Mouse (Mus musculus) spleen, adult 2 months (tissue): ENCODE data around the gene Ankrd40. TPM values are rescaled to one million over a fixed set of nuclear protein-coding genes. Genes with fewer than 3 reads are reported as not detected.

Source experiments
- DNase-seq, 2 experiments: peaks; one replicate each; pipeline versions ENCODE4 v3.0.0 to v3.0.0-alpha.2; 2012 to 2021; ENCODE audit warnings: low spot score in 2 of 2, low read depth in 1 of 2
- H3K27ac ChIP-seq: fragments of 200-500 bp; 2 replicates; pipeline ENCODE4 v1.5.1; 2012; ENCODE audit warnings: low read length, inconsistent platforms; ENCODE audit not compliant: insufficient read depth
- H3K27me3 ChIP-seq: fragments of 200-500 bp; 2 replicates; pipeline ENCODE4 v1.6.1; 2012; ENCODE audit warnings: mild to moderate bottlenecking, moderate library complexity, low read length, inconsistent platforms; ENCODE audit not compliant: control insufficient read depth, insufficient read depth
- H3K36me3 ChIP-seq: fragments of 200-500 bp; 2 replicates; pipeline ENCODE4 v1.6.1; 2012; ENCODE audit warnings: mild to moderate bottlenecking, low read length, inconsistent platforms; ENCODE audit not compliant: control insufficient read depth, insufficient read depth
- H3K4me1 ChIP-seq: fragments of 200-500 bp; 2 replicates; pipeline ENCODE4 v1.6.1; 2011; ENCODE audit warnings: inconsistent platforms; ENCODE audit not compliant: control insufficient read depth, insufficient read depth, insufficient read length
- H3K4me3 ChIP-seq: fragments of 200-500 bp; 2 replicates; pipeline ENCODE4 v1.5.1; 2011; ENCODE audit warnings: mild to moderate bottlenecking, inconsistent platforms; ENCODE audit not compliant: insufficient read depth, insufficient read length; ENCODE audit errors: extremely low read depth
- CTCF ChIP-seq: fragments of 200-500 bp; IDR thresholded peaks from 2 replicates; pipeline ENCODE4 v1.5.1; 2011; ENCODE audit warnings: mild to moderate bottlenecking, inconsistent platforms; ENCODE audit not compliant: insufficient read depth, insufficient read length, insufficient replicate concordance; ENCODE audit errors: extremely low read depth
- POLR2A ChIP-seq: fragments of 200-500 bp; IDR thresholded peaks from 2 replicates; pipeline ENCODE4 v1.6.1; 2011; ENCODE audit warnings: low read depth, low read length, inconsistent platforms
- WGBS: fragments of 180-500 bp; shearing (Covaris S2); methylation state at CpG from one replicate; pipeline ENCODE4 v1.1.7; 2018; 5-methylcytosine and 5-hydroxymethylcytosine counted together
- polyA plus RNA-seq: library from polyadenylated mRNA; depleted of rRNA; stranded (reverse); fragments of >200 nt; gene quantifications from 2 replicates; pipeline ENCODE4 v1.2.3, GENCODE M21; 2012; rRNA removed

The Ankrd40 gene
- polyA plus RNA-seq = 50.7 and 65.5 TPM in 2 replicates

DNA sequence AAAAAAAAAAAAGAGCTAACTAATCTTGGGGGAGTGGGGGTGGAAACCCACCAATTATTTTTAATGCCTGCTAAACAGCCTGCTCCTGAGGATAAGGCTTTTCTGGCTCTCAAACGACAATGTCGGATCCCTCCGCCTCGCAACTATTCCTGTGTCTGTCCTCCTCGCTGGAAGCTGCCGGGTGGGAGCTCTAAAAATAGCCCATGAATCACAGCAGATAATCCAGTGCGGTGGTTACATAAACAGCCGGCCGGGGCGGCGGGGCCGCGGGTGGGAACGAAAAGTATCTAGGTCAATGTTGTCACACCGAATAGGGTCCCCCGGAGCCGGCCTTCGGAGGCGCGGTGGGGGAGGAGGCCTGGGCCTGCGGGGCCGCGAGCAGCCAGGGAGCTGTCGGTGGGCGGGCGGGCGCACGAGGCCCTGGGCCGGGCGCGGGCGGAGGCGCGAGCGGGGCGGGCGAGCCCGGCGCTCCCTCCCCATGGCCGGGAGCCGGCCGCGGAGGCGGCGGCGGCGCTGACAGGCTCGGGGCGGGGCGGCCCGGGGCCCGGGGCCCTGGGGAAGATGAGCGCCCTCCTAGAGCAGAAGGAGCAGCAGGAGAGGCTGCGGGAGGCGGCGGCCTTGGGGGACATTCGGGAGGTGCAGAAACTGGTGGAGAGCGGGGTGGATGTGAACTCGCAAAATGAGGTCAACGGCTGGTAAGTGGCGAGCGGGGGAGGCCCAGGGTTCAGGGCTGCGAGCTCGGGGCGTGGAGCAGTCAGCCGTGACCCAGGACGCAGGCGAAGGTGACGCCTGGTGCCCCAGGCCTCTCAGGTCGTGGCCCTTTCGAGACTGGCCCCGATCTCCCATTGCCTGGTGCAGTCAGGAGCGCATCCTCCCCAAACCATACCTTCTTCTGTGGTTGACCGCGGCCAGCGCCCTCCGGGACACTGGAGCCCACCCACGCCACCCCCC is at the start of gene Ankrd40:
Ankrd40 (plus strand) TSS at position 309 of the 951 bp plus-strand sequence.
- Histone ChIP-seq H3K27ac (peak within 1 kb of the TSS; percentile 90), H3K36me3 (no peaks in the 10 kb centered on the region), H3K27me3 (no peaks in the 10 kb centered on the region), H3K4me1 (no peaks in the 10 kb centered on the region), H3K4me3 (peak within 1 kb of the TSS; percentile 84)
- TF ChIP-seq POLR2A (0 out of 2 replicates have a peak, but pooled peaks have one; percentile 17), CTCF (no peak)
- WGBS = under 1% methylated on average over 77 of the region's 78 CpGs
- peak; percentile 78 to 80 for DNase-seq

DNA sequence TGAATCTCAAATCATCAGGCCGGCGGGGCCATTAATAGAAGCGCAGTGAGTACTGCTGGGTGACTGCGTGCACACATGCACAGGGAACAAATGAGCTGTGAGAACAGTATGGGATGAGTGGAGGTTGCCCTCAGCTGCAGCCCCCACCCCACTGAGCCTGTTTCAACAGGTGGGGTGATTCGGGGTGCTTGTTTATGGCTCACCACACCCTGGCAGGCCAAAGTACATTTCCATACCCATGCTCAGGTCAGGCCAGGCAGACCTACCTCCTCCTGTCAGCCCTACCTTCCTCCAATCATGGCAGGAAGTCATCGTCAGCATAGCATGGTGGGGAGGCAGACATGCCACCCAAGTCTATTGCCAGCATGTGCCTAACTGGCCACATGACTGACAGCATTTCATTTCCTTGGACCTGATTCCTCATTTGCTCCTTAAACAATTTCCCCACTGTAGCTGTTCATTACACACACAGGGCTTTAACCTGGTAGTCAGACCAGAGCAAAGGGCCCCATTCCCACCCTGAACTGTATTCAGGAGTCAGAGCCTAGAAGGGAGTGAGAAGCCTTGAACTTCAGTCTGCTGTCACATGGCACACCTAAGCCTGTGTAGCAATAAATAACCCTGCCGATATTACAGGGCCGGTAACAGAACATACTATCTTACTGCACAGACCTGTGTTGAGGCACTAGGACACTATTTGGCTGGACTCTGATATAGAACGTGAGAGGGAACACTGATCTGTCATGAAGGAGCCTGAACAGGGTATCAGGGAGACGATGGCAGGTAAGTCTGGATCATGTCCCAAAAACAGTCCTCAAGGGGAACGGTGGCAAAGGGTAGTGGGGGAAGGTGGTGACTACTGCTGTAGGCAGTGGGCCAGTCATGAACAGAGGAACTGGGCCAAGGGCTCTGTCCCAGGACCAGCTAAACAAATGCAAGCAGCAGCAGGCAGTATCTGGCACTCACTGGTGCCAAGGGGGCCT is 46.3 kb upstream of the Ankrd40 start, which contains the start of gene Gm21885:
Gm21885 (plus strand) TSS at position 675 of the 983 bp plus-strand sequence.
- Histone ChIP-seq H3K4me3 (no peak within 1 kb of the TSS), H3K27ac (no peak within 1 kb of the TSS), H3K36me3 (peaks cover 1% of the 10 kb centered on the region; the same call in 1 of the 2 replicates), H3K4me1 (no peaks in the 10 kb centered on the region), H3K27me3 (no peaks in the 10 kb centered on the region)
- WGBS = 77% methylated on average over 11 of the region's 11 CpGs
- TF ChIP-seq CTCF = no peak
- TF ChIP-seq POLR2A = no peak
- DNase-seq = no peak

DNA sequence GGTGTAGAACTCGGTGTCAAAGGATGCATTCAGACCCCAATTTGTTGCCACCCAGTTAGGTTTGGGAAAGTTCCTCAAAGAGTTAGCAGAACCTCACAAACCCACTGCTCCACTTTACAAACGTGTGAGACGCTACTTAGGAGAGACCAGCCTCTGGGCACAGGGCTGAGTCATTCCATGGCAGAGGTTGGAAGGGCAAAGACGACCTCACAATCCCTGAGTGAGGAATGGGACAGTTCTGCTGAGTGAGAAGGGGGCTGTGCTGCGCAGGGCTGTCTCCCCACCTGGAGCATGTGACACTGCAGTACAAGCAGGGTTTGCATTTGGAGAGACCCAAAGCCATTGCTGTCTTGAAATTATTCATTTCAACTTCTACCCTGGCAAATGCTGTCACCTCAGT is 45.5 kb upstream of the Ankrd40 start:
- peaks cover 4% of the 10 kb centered on the region; the same call in 1 of the 2 replicates for H3K36me3 ChIP-seq
- H3K27me3 ChIP-seq = no peaks in the 10 kb centered on the region
- H3K4me3 ChIP-seq = no peak overlapping the region
- no peak for DNase-seq
- H3K27ac ChIP-seq = no peak overlapping the region
- no peaks in the 10 kb centered on the region for H3K4me1 ChIP-seq
- no peak for TF ChIP-seq POLR2A
- TF ChIP-seq CTCF = no peak
- 73% methylated on average over 5 of the region's 5 CpGs for WGBS

DNA sequence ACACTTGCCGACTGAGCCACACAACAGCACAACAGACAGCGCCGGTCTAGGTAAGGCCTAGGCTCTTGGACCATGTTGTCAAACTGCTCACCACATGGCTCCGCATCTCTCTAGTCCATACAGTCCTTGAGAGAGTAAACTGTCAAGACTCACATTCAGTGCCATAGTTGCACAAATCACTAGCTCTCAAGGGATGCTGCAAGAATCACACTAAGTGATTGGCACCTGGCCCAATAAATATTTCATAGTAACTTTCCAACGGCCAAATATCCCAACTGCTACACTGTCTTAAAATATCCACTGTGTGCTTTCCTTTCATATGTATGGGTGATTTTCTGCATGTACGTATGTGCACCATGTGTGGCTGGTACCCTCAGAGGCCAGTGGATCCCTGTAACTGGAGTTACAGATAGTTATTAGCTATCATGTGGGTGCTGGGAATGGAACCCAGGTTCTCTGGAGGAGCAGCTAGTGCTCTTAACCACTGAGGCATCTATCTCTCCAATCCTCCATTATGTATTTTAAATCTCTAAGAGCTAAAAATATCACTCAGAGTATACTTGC is 44.2 kb upstream of the Ankrd40 start:
- Histone ChIP-seq H3K4me3 (no peak overlapping the region), H3K4me1 (no peaks in the 10 kb centered on the region), H3K36me3 (peaks cover 13% of the 10 kb centered on the region), H3K27ac (no peak overlapping the region), H3K27me3 (no peaks in the 10 kb centered on the region)
- WGBS = 94% methylated on average over 6 of the region's 6 CpGs
- DNase-seq = no peak
- no peak for TF ChIP-seq CTCF
- TF ChIP-seq POLR2A = no peak

DNA sequence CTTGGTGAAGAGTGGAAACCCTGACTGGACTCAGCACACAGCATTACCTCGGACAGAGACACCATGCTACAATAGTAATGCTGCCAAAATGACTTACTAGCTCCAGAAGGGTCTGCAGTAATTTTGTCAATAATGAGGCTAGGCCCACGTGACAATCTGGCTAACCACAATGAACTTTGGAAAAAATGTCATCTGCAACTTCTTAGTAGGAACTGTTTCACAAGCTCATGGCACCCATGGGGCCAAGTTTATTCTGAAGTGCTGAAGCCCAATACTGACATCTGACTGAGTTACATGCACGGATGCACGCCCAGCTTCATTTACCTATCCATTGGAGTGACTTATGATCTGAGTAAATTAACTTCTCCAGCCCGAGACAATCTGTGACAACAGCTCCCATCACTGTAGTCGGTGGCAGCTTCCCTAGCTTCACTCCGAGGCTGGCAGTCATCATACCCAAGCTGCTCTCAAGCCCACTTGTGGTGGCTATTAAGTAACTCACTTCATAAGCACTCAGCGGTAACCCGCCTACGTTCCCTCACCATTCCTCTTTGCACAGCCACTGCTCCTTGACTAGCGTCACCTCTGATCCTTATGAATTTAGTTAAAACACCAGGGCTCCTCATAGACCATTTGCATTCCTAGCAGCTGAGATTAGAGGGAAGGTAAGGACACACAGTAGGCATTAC is 41.8 kb upstream of the Ankrd40 start:
- no peaks in the 10 kb centered on the region for H3K4me1 ChIP-seq
- H3K4me3 ChIP-seq = no peak overlapping the region
- H3K36me3 ChIP-seq = peaks cover 28% of the 10 kb centered on the region
- 93% methylated on average over 11 of the region's 11 CpGs for WGBS
- no peaks in the 10 kb centered on the region for H3K27me3 ChIP-seq
- no peak overlapping the region for H3K27ac ChIP-seq
- no peak for TF ChIP-seq POLR2A
- TF ChIP-seq CTCF = no peak
- DNase-seq = no peak

DNA sequence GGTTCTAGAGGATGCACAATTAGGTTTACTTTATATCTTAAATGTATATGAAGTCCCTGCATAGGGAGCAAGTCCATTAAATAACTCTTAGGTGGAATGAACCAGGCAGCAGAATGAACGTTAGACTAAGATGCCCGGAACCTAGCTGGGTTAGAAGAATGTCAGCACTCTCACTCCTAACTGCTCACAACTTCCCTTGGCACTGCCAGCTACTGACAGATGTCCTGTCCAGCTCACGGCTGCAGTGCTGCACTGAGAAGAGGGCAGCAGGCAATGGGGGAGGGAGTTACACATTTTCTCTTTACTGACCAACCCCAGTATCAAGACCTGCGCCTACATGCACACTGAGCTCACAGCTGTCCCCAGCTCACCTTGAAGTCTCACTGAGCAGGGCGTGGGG is 40.7 kb upstream of the Ankrd40 start:
- Histone ChIP-seq H3K27me3 (no peaks in the 10 kb centered on the region), H3K4me1 (no peaks in the 10 kb centered on the region), H3K36me3 (peaks cover 32% of the 10 kb centered on the region), H3K4me3 (no peak overlapping the region), H3K27ac (no peak overlapping the region)
- TF ChIP-seq CTCF = no peak
- TF ChIP-seq POLR2A = no peak
- DNase-seq = no peak
- WGBS = 93% methylated on average over 5 of the region's 5 CpGs
